Mouse (Mus musculus) frontal cortex, adult 2 months (tissue): ENCODE measurements around the gene Stx18. TPM values are rescaled to one million over a fixed set of nuclear protein-coding genes. Genes with fewer than 3 reads are reported as not detected.

ENCODE experiments used
- polyA plus RNA-seq: library from polyadenylated mRNA; depleted of rRNA; stranded (reverse); fragments of >200 nt; gene quantifications from 2 replicates; pipeline ENCODE4 v1.2.3, GENCODE M21; 2012; rRNA removed

The Stx18 gene
- polyA plus RNA-seq, 1 experiment: 48.9 TPM

Other genes with a start within 250 kb of the Stx18 start
- gene Msx1, start 214.2 kb upstream of the Stx18 start, polyA plus RNA-seq: 2.7 and 3.9 TPM in 2 replicates
- gene Nsg1, start 121.2 kb downstream of the Stx18 start, polyA plus RNA-seq: 342 and 360 TPM in 2 replicates
- 19.6 and 20.9 TPM in 2 replicates for gene Zbtb49, start 181.7 kb downstream of the Stx18 start, polyA plus RNA-seq
- gene Lyar, start 181.7 kb downstream of the Stx18 start, polyA plus RNA-seq: 17.7 and 18.4 TPM in 2 replicates
- 45.7 and 47.2 TPM in 2 replicates for gene Tmem128, start 221.4 kb downstream of the Stx18 start, polyA plus RNA-seq
- 0.24 and 0.32 TPM in 2 replicates for gene Otop1, start 237.2 kb downstream of the Stx18 start, polyA plus RNA-seq